Mouse (Mus musculus) small intestine, adult 2 months (tissue): ENCODE data around the gene Pou6f2.

ENCODE experiments used
- CTCF ChIP-seq: fragments of 200-500 bp; IDR thresholded peaks from 2 replicates; pipeline ENCODE4 v1.5.1; 2012; ENCODE audit warnings: low read depth, mild to moderate bottlenecking, control low read depth, inconsistent platforms, low read length, moderate library complexity, mixed read lengths; ENCODE audit not compliant: insufficient replicate concordance, insufficient read length; ENCODE audit errors: extremely low read depth
- POLR2A ChIP-seq: fragments of 200-500 bp; IDR thresholded peaks from 2 replicates; pipeline ENCODE4 v1.6.1; 2012; ENCODE audit warnings: low read depth, mild to moderate bottlenecking, control low read depth, inconsistent platforms, low read length, moderate library complexity

- TF ChIP-seq CTCF (no peak), POLR2A (no peak)
Observed at GRCm38 (mm10) chr13:18323980-18324678, 73.4 kb downstream of the Pou6f2 start.
